Mouse (Mus musculus): ENCODE results near the gene Apoa1. TPM values are rescaled to one million over a fixed set of nuclear protein-coding genes. Genes with fewer than 3 reads are reported as not detected.
A peak's percentile ranks its signal among the peaks of the same experiment; 100 is the strongest.

Gene Apoa1
- total RNA-seq, 2 experiments from 2014 or later, result not detected

DNA sequence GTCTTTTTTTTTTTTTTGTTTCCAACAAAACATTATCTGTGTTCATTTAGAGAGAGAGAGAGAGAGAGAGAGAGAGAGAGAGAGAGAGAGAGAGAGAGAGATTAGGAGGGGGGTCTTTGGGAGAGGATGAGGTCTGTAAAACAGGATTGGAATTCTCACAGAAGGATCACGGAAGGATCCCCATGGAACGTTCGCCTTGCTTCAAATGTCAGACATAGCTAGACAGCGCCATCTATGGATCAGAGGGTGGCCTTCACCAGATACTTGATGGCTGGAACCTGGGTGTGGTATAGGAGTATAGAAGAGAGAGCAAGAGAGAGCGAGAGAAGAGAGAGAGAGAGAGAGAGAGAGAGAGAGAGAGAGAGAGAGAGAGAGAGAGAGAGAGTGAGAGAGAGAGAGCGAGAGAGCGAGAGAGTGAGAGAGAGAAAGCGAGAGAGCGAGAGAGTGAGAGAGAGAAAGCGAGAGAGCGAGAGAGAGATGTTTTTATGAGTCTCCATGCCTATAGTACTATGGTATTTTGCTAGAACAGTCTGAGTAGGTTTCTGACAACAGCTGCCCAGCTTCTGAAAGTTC lies 18.5 kb downstream of the Apoa1 start:
- peak; percentile 41 for DNase-seq
- intact Hi-C loops (cut with DNase I; ENCODE audit: low total_unique reads), result loop anchor here (5.0 kb wide), 1 partner anchor 240 kb away; no protein-coding TSS in a partner anchor

DNA sequence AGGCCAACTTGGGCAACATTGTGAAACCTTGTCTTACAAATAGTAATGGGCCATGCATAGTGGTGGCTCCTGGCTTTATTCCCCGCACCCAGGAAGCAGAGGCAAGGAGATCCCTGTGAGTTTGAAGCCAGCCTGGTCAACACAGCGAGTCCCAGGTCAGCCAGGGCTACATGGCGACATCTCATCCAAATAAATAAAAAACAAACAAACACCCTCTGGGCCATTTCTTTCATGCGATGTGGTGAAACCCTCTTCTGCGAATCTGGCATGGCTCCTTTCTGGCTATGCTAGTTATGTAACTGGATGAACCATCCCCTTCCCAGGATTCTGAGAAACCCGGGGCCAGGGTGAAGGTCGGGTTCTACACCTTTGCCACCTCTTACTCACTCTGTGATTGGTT lies 27.8 kb downstream of the Apoa1 start:
- intact Hi-C loops (cut with DNase I; ENCODE audit: low total_unique reads), result no loop called here

DNA sequence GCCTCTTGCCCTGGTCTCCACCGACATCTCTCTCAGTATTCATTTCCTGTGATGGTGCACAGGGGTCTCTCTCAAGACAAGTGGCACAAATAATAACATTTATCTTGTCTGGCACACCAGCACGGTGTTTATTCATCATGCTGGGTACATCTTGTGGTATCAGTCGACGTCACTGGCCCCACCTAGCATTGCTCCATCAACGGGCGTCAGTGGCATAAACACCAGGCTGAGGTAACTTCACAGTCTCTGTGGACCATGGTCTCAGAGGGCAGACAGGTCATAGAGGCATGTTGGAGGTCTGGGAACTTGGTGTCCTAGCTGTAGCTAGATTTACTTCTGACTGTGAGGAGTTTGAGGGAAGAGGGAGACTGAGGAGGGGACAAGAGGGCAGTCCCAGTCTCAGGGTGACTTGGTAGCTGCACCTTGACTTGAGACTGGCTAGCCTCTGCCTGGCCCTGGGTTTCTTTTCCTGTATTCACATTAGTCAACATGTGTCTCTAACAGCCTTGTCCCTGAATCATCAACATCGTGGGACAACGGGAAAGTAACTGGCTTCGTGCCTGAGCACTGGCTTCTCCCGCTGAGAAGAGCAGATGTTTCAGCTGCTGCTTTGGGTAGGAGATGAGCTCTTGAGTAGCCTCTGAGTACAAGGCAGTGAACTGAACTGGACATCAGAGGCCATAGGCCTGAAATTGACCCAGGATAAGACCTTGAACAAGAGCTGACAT lies 28.4 kb downstream of the Apoa1 start:
- no peak for DNase-seq
- intact Hi-C loops (cut with DNase I; ENCODE audit: low total_unique reads), result no loop called here

More for the DNA sequence above, 27.8 kb downstream of the Apoa1 start:
- no peak for DNase-seq

DNA sequence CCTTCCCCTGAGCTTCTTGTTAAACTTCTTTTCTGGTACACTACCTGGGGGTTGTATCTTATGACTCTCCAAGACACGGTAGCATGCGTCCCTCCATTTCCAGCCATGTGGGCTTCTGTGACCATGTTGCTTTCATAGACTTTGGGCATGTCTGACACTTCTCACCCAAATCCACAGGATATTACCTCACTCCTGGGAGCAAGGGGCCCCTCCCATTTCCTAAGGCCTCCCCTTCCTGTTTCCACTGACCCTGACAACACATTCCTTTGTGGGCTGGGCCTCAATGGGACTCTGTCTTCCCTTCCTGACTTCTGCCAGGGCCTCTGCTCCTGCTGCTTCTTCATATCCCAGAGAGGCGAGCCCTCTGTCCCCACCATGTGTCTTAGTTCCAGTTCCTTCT lies 29.2 kb downstream of the Apoa1 start:
- no peak for DNase-seq
- intact Hi-C loops (cut with DNase I; ENCODE audit: low total_unique reads), result no loop called here

DNA sequence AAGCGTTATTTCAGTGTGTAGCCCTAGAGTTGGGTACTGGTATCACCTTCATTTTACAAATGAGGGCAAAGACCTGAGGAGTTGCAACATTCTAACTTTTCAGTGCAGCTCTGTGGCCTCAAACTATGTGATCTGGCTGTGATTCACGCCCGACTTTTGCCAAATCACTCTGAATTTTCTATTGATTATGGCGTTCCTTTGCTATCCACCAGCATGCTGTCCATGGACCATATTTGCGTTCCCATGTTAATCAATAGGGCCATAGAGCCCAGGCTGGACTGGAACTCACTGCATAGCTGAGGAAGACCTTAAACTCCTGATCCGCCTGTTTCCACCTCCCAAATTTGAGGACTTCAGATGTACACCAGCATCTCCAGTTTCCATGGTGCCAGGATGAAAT lies 30.7 kb downstream of the Apoa1 start:
- DNase-seq, result no peak
- intact Hi-C loops (cut with DNase I; ENCODE audit: low total_unique reads), result no loop called here

DNA sequence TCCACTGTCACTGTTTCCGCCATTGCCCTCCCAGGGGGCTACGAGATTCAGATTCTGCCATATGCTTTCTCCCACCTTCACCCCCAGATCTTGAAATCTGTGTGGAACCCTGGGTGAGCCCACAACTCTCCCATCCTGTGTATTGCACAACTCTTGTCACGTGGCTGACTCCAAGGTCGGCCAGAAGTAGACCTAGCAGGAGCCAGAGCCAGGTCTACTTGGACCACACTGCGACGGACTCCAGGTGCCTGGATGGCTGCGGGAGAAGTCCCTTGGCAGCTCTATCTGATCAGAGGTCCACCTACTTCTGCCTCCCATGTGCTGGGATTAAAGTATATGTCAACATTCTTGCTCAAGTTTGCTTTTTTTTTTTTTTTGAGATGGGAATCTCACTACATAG lies 32.8 kb downstream of the Apoa1 start:
- intact Hi-C loops (cut with DNase I; ENCODE audit: low total_unique reads), result no loop called here
- DNase-seq, result no peak

DNA sequence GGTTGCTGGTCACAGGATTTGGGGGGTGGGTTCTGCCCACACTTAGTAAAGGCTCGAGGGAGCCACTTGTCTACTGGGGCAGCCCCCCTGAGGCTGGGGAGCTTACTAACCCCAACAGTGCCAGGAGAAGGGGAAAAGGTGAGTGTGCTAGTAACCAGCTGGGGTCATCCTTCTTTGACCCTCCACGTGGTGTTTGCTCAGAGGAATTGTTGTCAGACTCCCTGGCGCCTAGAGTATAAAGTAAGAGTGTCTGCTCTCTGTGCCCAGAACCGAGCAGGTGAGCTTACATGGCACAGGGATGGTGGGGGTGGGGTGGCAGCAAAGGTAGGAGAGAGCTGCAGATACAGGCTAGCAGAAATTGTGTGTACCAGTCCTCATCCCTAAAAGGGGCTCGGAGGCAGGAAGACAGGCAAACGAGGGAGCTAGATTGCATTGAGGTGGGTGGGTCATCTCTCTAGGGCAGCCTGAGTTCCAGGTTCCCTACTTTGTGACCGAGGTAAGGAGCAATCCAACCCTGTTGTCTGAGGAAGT lies 40.0 kb downstream of the Apoa1 start, which contains the start of gene Apoa5:
Apoa5 (plus strand) TSS at position 291 of the 531 bp plus-strand sequence.
- intact Hi-C loops (cut with DNase I; ENCODE audit: low total_unique reads), result no loop called here
- no peak for DNase-seq

DNA sequence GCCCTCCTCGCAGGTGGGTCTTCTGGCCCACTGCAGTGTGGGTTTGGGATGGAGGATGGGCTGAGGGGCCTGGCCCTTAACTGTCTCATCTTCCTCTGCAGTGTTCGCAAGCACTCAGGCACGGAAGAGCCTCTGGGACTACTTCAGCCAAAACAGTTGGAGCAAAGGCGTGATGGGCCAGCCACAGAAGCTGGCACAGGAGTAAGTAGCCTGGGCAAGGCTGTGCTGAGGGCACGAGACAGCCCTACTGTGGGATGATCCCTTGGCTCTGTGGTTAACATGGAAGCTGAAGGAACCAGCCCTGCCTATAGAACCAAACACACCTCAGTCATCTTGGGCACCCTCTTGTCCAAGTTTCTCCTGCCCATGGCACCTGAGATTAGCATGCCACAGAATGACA lies 40.7 kb downstream of the Apoa1 start:
- intact Hi-C loops (cut with DNase I; ENCODE audit: low total_unique reads), result no loop called here
- DNase-seq, result no peak

DNA sequence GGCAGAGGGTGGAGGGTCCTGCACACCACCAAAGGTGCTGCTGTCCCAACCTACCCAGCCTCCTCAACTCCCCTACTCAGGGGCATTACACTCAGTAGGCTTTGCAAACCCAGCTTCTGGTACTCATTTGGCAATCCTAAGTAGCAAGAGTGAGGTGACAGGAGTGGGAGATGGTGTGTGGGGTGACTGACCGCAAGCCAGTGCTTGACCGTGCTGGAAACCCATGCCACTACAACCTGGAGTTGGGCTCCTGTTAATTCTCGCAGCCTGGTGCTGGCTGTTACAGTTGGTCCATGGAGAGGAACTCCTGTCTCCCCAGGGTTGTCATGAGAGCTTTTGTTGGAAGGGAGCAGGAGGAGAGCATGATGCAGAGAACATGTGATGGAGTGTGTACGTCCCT lies 42.4 kb downstream of the Apoa1 start:
- DNase-seq, result no peak
- intact Hi-C loops (cut with DNase I; ENCODE audit: low total_unique reads), result no loop called here

DNA sequence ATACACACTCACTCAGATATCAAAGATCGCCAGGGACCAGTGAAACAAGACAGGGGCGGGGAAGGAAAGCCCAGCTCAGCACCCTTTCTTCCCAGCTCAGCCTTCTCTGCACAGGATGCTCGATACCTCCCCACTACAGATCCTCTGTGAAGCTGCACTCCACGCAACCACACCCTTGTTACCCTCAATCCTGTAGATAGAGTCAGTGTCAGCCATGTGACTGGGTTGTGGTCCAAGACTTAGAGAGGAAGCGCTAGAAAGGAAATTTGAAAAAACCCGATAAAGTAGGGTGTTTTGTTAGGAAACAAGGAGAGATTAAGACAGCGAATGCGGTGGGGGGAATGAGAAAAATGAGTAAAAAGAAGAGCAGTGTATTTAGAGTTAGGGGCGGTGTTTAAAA lies 43.7 kb downstream of the Apoa1 start:
- intact Hi-C loops (cut with DNase I; ENCODE audit: low total_unique reads), result no loop called here
- DNase-seq, result no peak

DNA sequence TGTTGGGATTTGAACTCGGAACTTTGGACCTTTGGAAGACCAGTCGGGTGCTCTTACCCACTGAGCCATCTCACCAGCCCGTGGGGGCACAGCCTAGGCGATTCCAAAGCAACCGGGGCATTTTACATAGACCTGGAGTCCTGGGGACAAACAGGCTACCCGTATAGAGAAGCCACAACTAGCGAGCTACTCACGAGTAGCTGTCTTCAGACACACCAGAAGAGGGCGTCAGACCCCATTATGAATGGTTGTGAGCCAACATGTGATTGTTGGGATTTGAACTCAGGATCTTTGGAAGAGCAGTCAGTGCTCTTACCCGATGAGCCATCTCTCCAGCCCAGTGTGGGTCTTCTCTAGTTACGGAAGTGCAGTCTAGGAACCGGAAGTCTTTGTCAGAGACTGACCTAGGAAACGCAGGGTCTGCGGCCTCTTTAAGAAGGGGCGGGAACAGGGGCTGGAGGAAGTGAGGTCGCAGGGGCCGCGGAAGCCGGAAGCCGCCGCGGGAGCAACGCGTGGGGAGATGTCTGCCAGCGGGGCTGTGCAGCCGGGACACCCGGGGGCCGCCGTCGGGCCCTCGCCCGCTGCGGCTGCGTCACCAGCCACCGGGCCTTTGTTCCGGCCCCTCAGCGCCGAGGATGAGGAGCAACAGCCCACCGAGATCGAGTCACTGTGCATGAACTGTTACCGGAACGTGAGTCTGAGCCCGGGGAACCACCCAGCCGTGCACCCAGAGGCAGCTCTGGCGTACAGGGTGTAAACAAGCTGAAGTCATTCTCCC lies 44.5 kb downstream of the Apoa1 start, which contains the start of gene Zpr1:
Zpr1 (plus strand) TSS at position 388 of the 778 bp plus-strand sequence.
- intact Hi-C loops (cut with DNase I; ENCODE audit: low total_unique reads), result no loop called here
- DNase-seq, result peak; percentile 88

DNA sequence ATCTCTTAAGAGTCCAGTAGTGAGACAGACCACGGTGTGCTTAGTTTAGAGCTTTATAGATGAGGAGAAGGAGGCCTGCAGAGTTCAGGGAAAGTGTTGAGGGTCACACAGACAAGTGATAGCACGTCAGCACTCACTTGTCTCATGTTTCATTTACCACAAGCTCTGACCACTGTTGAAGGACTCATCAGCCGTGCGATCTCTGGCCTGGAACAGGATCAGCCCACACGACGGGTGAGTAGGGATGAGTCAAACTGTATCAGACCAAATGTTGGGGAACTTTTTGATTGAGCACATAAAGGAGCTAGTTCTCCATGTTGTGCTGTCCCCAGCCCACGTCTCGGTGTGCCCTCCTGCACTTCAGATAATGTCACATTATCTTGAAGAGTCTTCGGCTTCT lies 46.1 kb downstream of the Apoa1 start:
- no peak for DNase-seq
- intact Hi-C loops (cut with DNase I; ENCODE audit: low total_unique reads), result no loop called here

Other genes starting within 250 kb of the Apoa1 start
- 10 to 100 TPM; 45.7 to 51.0 TPM for gene Pafah1b2, start 215.9 kb upstream of the Apoa1 start, total RNA-seq (2021)
- 10 to 100 TPM; 37.4 TPM for gene Sik3, start 215.8 kb upstream of the Apoa1 start, total RNA-seq (2021)
- not detected for gene Apoc3, start 7.1 kb downstream of the Apoa1 start, total RNA-seq (2021)
- not detected for gene Apoa4, start 12.1 kb downstream of the Apoa1 start, total RNA-seq (2021)
- gene Apoa5, start 40.1 kb downstream of the Apoa1 start, total RNA-seq (2021), result not detected
- gene Zpr1, start 44.5 kb downstream of the Apoa1 start, total RNA-seq (2021), result 10 to 100 TPM; 17.4 to 18.1 TPM
- gene Bud13, start 54.4 kb downstream of the Apoa1 start, total RNA-seq (2021), result 1 to 10 TPM; 6.4 to 6.7 TPM
- not detected for gene 4931429L15Rik, start 91.4 kb downstream of the Apoa1 start, total RNA-seq (2021)